Mouse (Mus musculus) heart, postnatal 0 days (tissue): ENCODE measurements around the gene Krtap5-3.

Experiments used
- CTCF ChIP-seq: IDR thresholded peaks from 2 replicates; pipeline ENCODE4 v1.5.1; 2016; ENCODE audit warnings: antibody characterized with exemption, control low read depth, low read depth
- EP300 ChIP-seq: IDR thresholded peaks from 2 replicates; pipeline ENCODE4 v1.6.1; 2016; ENCODE audit warnings: antibody characterized with exemption, low read depth

DNA sequence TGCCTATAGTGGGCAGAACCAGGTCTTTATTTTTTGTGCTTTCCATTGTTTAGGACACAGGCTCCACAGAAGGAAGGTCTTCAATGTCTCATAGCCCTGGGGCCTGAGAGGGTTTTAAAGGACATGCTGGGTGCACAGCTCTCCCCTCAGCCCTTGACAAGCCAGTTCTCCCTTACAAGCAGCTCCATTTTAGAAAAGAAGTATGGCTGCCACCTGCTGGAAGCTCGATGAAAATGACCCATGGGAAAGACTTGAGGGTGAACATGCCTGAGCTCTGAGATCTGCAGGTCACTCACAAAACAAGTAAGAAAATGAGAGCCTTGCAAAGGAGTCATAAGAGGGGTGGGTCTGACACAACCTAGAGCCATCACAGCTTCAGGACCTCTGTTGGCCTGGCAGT is 48.7 kb downstream of the Krtap5-3 start:
- TF ChIP-seq EP300 (no peak), CTCF (peak; percentile 63)
